Mouse (Mus musculus): ENCODE measurements at regions not wholly inside any gene's neighbourhood (a gene's known extent, or its start where the extent isn't known, plus 50 kb on each side); places are given as distances from the start of the nearest gene placed in this dataset.

GRCm38 (mm10) chr13:40652916-40653315, 85.3 kb downstream of the Tfap2a start:
- no peak for DNase-seq (ENCODE audit: low spot score in 2 of 2)

- peak; percentile 86 to 87 for DNase-seq (ENCODE audit: low spot score in 2 of 2)
Measured at GRCm38 (mm10) chr13:40651056-40651455, 87.1 kb downstream of the Tfap2a start.

GRCm38 (mm10) chr13:40650036-40650709, 88.0 kb downstream of the Tfap2a start:
- no peak for DNase-seq (ENCODE audit: low spot score in 2 of 2)

- no peak for DNase-seq (ENCODE audit: low spot score in 2 of 2)
Measured at GRCm38 (mm10) chr13:40649096-40650035, 88.8 kb downstream of the Tfap2a start.

GRCm38 (mm10) chr13:40646131-40646530, 92.0 kb downstream of the Tfap2a start:
- no peak for DNase-seq (ENCODE audit: low spot score in 2 of 2)

GRCm38 (mm10) chr13:40645646-40646045, 92.5 kb downstream of the Tfap2a start:
- DNase-seq (ENCODE audit: low spot score in 2 of 2) = no peak

- no peak for DNase-seq (ENCODE audit: low spot score in 2 of 2)
Measured at GRCm38 (mm10) chr13:40642931-40643330, 95.2 kb downstream of the Tfap2a start.

- no peak for DNase-seq (ENCODE audit: low spot score in 2 of 2)
Measured at GRCm38 (mm10) chr13:40637269-40637668, 100.9 kb downstream of the Tfap2a start.

- no peak for DNase-seq (ENCODE audit: low spot score in 2 of 2)
Measured at GRCm38 (mm10) chr13:40617881-40618280, 120.3 kb downstream of the Tfap2a start.

GRCm38 (mm10) chr13:40608526-40608925, 129.7 kb downstream of the Tfap2a start:
- DNase-seq (ENCODE audit: low spot score in 2 of 2) = no peak

GRCm38 (mm10) chr13:40606405-40607271, 131.5 kb downstream of the Tfap2a start:
- DNase-seq (ENCODE audit: low spot score in 2 of 2) = peak; percentile 56 to 62

GRCm38 (mm10) chr13:40605686-40606404, 132.3 kb downstream of the Tfap2a start:
- DNase-seq (ENCODE audit: low spot score in 2 of 2) = no peak

GRCm38 (mm10) chr13:40574981-40575745, 163.0 kb downstream of the Tfap2a start:
- no peak for DNase-seq (ENCODE audit: low spot score in 2 of 2)

- no peak for DNase-seq (ENCODE audit: low spot score in 2 of 2)
Measured at GRCm38 (mm10) chr13:40569461-40569860, 168.7 kb downstream of the Tfap2a start.

GRCm38 (mm10) chr13:40567821-40568220, 170.4 kb downstream of the Tfap2a start:
- no peak for DNase-seq (ENCODE audit: low spot score in 2 of 2)

- DNase-seq (ENCODE audit: low spot score in 2 of 2) = no peak
Measured at GRCm38 (mm10) chr13:40564351-40564750, 173.8 kb downstream of the Tfap2a start.

GRCm38 (mm10) chr13:40554368-40554767, 183.8 kb downstream of the Tfap2a start:
- DNase-seq (ENCODE audit: low spot score in 2 of 2) = no peak

- DNase-seq (ENCODE audit: low spot score in 2 of 2) = no peak
Measured at GRCm38 (mm10) chr13:40525501-40525900, 164.3 kb upstream of the Ofcc1 start.

- DNase-seq (ENCODE audit: low spot score in 2 of 2) = no peak
Measured at GRCm38 (mm10) chr13:40523115-40523514, 161.9 kb upstream of the Ofcc1 start.

- DNase-seq (ENCODE audit: low spot score in 2 of 2) = no peak
Measured at GRCm38 (mm10) chr13:40518180-40518579, 156.9 kb upstream of the Ofcc1 start.

Measured in layer of hippocampus, postnatal 14 days (tissue).